Mouse (Mus musculus): Measurements from ENCODE around the gene Sppl2b. TPM values are rescaled to one million over a fixed set of nuclear protein-coding genes. Genes with fewer than 3 reads are reported as not detected.

Gene Sppl2b
- total and polyA plus RNA-seq, 3 experiments, result 52.0 to 65.9 TPM; not detected in 1

DNA sequence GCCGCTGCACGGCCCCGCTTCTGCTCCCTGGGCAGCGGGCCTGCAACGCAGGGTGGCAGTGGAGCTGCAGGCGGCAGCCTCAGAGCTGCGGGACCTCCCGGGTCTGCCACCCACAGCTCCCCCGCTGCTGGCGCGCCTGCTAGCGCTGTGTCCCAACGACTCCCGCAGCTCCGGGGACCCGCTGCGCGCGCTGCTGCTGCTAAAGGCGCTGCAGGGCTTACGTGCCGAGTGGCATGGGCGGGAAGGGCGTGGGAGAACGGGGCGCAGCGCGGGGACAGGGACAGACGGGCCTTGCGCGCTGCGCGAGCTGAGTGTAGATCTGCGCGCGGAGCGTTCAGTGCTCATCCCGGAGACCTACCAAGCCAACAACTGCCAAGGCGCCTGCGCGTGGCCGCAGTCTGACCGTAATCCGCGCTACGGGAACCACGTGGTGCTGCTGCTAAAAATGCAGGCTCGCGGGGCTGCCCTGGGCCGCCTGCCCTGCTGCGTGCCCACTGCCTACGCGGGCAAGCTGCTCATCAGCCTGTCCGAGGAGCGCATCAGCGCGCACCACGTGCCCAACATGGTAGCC, 47.9 kb upstream of the Sppl2b start:
- Histone ChIP-seq H3K9ac (ENCODE audit: control insufficient read depth, low read depth, low read length, poor library complexity, severe bottlenecking) (peak overlapping the region; percentile 78), H3K27me3 (ENCODE audit: control insufficient read depth in 1 of 2, insufficient read depth in 2 of 2, low read length in 2 of 2) (no peaks in the 10 kb centered on the region), H3K79me2 (ENCODE audit: control insufficient read depth, insufficient read depth, low read length, poor library complexity) (no peaks in the 10 kb centered on the region), H3K4me3 (ENCODE audit: control insufficient read depth in 1 of 2, insufficient read depth in 1 of 2, low read depth in 2 of 2, low read length in 2 of 2) (peak overlapping the region; percentile 28 to 55; a peak in 3 of 4 replicates), H3K9me3 (replicated peaks; ENCODE audit: insufficient read depth, low read length) (no peaks in the 10 kb centered on the region), H3K4me1 (ENCODE audit: control insufficient read depth in 1 of 2, insufficient read depth in 2 of 2, low read length in 2 of 2) (0 out of 4 replicates have a peak, but pooled peaks cover 0 to 5% of the 10 kb centered on the region in 2 experiments), H3K36me3 (ENCODE audit: control insufficient read depth in 1 of 2, insufficient read depth in 2 of 2, low read length in 2 of 2) (no peaks in the 10 kb centered on the region), H3K27ac (ENCODE audit: control insufficient read depth, low read depth, low read length) (peak overlapping the region; percentile 11; the same call in 1 of the 2 replicates)
- DNase-seq (ENCODE audit: low read depth, low spot score), result peak; percentile 67
- TF ChIP-seq TCF12 (IDR thresholded peaks at IDR 0.05; ENCODE audit: low read depth, low read length) (no peak), E2F4 (IDR thresholded peaks at IDR 0.05; ENCODE audit: borderline replicate concordance, low read depth, low read length) (no peak), MYC (IDR thresholded peaks at IDR 0.05; ENCODE audit: low read depth, low read length) (0 out of 2 replicates have a peak, but pooled peaks have one; percentile 26), ETS1 (IDR thresholded peaks at IDR 0.05; ENCODE audit: low read depth, low read length) (no peak), MXI1 (IDR thresholded peaks at IDR 0.05; ENCODE audit: low read depth, low read length) (peak; percentile 27; the same call in 1 of the 2 replicates), GABPA (IDR thresholded peaks at IDR 0.05; ENCODE audit: low read depth, low read length) (no peak), CHD1 (IDR thresholded peaks at IDR 0.05; ENCODE audit: low read depth, low read length) (no peak), HCFC1 (IDR thresholded peaks at IDR 0.05; ENCODE audit: low read depth, low read length) (no peak), TBP (IDR thresholded peaks at IDR 0.05; ENCODE audit: low read depth, low read length) (no peak), CTCF (IDR thresholded peaks at IDR 0.05 in 2 of 3, conservative IDR thresholded peaks at IDR 0.05 in 1 of 3; ENCODE audit: control insufficient read depth in 1 of 3, insufficient read depth in 1 of 3, low read depth in 2 of 3, low read length in 3 of 3, poor library complexity in 1 of 3, severe bottlenecking in 1 of 3) (no peak), ZC3H11A (IDR thresholded peaks at IDR 0.05; ENCODE audit: low read depth, low read length) (no peak), RAD21 (IDR thresholded peaks at IDR 0.05; ENCODE audit: low read depth, low read length) (no peak), CHD2 (IDR thresholded peaks at IDR 0.05; ENCODE audit: low read length) (no peak), SMC3 (IDR thresholded peaks at IDR 0.05; ENCODE audit: low read depth, low read length) (no peak), ZNF384 (IDR thresholded peaks at IDR 0.05; ENCODE audit: low read depth, low read length) (no peak), MAFK (IDR thresholded peaks at IDR 0.05; ENCODE audit: borderline replicate concordance, low read depth, low read length) (no peak), JUND (IDR thresholded peaks at IDR 0.05; ENCODE audit: low read depth, low read length) (no peak), KAT2A (conservative IDR thresholded peaks at IDR 0.05; ENCODE audit: low read depth, low read length) (no peak), USF1 (IDR thresholded peaks at IDR 0.05; ENCODE audit: low read depth, low read length) (peak; percentile 80), RCOR1 (IDR thresholded peaks at IDR 0.05; ENCODE audit: low read depth, low read length) (no peak), TAL1 (IDR thresholded peaks at IDR 0.05; ENCODE audit: low read length) (no peak), POLR2A (IDR thresholded peaks at IDR 0.05; ENCODE audit: control insufficient read depth in 1 of 2, insufficient read depth in 1 of 2, low read depth in 1 of 2, low read length in 2 of 2, poor library complexity in 1 of 2) (peak in 1 of 2 experiments; percentile 52; a peak in 1 of 4 replicates), ZMIZ1 (IDR thresholded peaks at IDR 0.05; ENCODE audit: low read depth, low read length) (no peak), GATA1 (IDR thresholded peaks at IDR 0.05; ENCODE audit: low read depth, low read length) (no peak), MEF2A (IDR thresholded peaks at IDR 0.05; ENCODE audit: extremely low read depth, insufficient replicate concordance, low read depth, low read length, poor library complexity, severe bottlenecking) (no peak), NELFE (IDR thresholded peaks at IDR 0.05; ENCODE audit: low read depth, low read length) (peak; percentile 35; the same call in 1 of the 2 replicates), POLR2AphosphoS2 (IDR thresholded peaks at IDR 0.05; ENCODE audit: low read length) (no peak), ZKSCAN1 (IDR thresholded peaks at IDR 0.05; ENCODE audit: low read depth, low read length) (no peak), MAX (IDR thresholded peaks at IDR 0.05; ENCODE audit: low read length) (peak; percentile 72), UBTF (IDR thresholded peaks at IDR 0.05; ENCODE audit: borderline replicate concordance, insufficient read depth, low read depth, low read length) (no peak), USF2 (IDR thresholded peaks at IDR 0.05; ENCODE audit: borderline replicate concordance in 1 of 2, insufficient read depth in 1 of 2, low read depth in 1 of 2, low read length in 2 of 2) (no peak), SIN3A (IDR thresholded peaks at IDR 0.05; ENCODE audit: low read length) (no peak), MYB (IDR thresholded peaks at IDR 0.05; ENCODE audit: low read depth, low read length) (no peak), ELF1 (IDR thresholded peaks at IDR 0.05; ENCODE audit: low read depth, low read length) (no peak), NRF1 (IDR thresholded peaks at IDR 0.05; ENCODE audit: insufficient read depth, low read depth, low read length, poor library complexity, severe bottlenecking) (peak; percentile 75), EP300 (IDR thresholded peaks at IDR 0.05; ENCODE audit: low read depth in 1 of 2, low read length in 2 of 2) (no peak), BHLHE40 (IDR thresholded peaks at IDR 0.05; ENCODE audit: borderline replicate concordance, low read depth, low read length) (no peak)

Measured in MEL (cell line).